In genomic region chr17:9747893-9748292, GRCm38 (mm10) we compare ENCODE assay signal across 27 mouse cellular contexts.
"Had no signal": no experiment of that assay in that cellular context is flagged by ENCODE, and none has a peak within 500 bp of the region (broad histone marks: within the 10 kb centered on the region; RNA-seq: fewer than 3 reads in every experiment).

No protein-coding gene starts in this region.

- ATAC-seq: hindbrain, postnatal 0 days; intestine, embryonic 16.5 days had no signal

- H3K27me3 ChIP-seq: heart, embryonic 13.5 days; heart, embryonic 15.5 days; hindbrain, embryonic 13.5 days; hindbrain, embryonic 15.5 days; kidney, embryonic 15.5 days; limb, embryonic 12.5 days; liver, embryonic 13.5 days had no signal

- H3K4me2 ChIP-seq: heart, embryonic 11.5 days; heart, embryonic 13.5 days; heart, embryonic 15.5 days; hindbrain, embryonic 13.5 days; hindbrain, embryonic 15.5 days; kidney, embryonic 15.5 days; limb, embryonic 12.5 days; liver, embryonic 11.5 days; liver, embryonic 13.5 days had no signal

- H3K36me3 ChIP-seq: heart, embryonic 13.5 days; heart, embryonic 15.5 days; hindbrain, embryonic 13.5 days; hindbrain, embryonic 15.5 days; kidney, embryonic 15.5 days; limb, embryonic 10.5 days; limb, embryonic 12.5 days; liver, embryonic 13.5 days had no signal

- H3K9ac ChIP-seq: heart, embryonic 13.5 days; heart, embryonic 15.5 days; hindbrain, embryonic 13.5 days; hindbrain, embryonic 15.5 days; kidney, embryonic 15.5 days; limb, embryonic 12.5 days; liver, embryonic 13.5 days had no signal

- DNase-seq: gastrocnemius, postnatal 14 days; gastrocnemius, postnatal 36 days; heart, adult 11 months; heart, adult 2 months; heart, postnatal 14 days; heart, postnatal 36 days; kidney, adult 11 months; kidney, adult 2 months; kidney, adult 9 months; kidney, postnatal 14 days; kidney, postnatal 36 days; layer of hippocampus, adult 9-11 months; liver; liver, embryonic 13.5 days had no signal

- H3K9me3 ChIP-seq: heart, embryonic 13.5 days; heart, embryonic 15.5 days; hindbrain, embryonic 13.5 days; hindbrain, embryonic 15.5 days; kidney, embryonic 15.5 days; limb, embryonic 10.5 days; limb, embryonic 12.5 days; liver, embryonic 13.5 days had no signal

- H3K27ac ChIP-seq: heart, adult 2 months; heart, embryonic 13.5 days; heart, embryonic 15.5 days; hindbrain, embryonic 13.5 days; hindbrain, embryonic 15.5 days; hindbrain, postnatal 0 days; kidney, embryonic 15.5 days; kidney, postnatal 0 days; left cerebral cortex, adult 2 months; limb, embryonic 10.5 days; limb, embryonic 12.5 days; liver, embryonic 13.5 days had no signal

- H3K4me3 ChIP-seq: heart, adult 2 months; heart, embryonic 13.5 days; heart, embryonic 15.5 days; hindbrain, embryonic 13.5 days; hindbrain, embryonic 15.5 days; kidney, embryonic 15.5 days; left cerebral cortex, adult 2 months; limb, embryonic 10.5 days; limb, embryonic 12.5 days; liver, embryonic 13.5 days had no signal

- H3K4me1 ChIP-seq: heart, embryonic 15.5 days; kidney, embryonic 15.5 days; limb, embryonic 10.5 days; limb, embryonic 12.5 days; liver, embryonic 13.5 days had no signal
